Mouse (Mus musculus) kidney, adult 2 months (tissue): ENCODE data around the gene Gdpgp1.

Source experiments
- CTCF ChIP-seq: fragments of 200-500 bp; conservative IDR thresholded peaks from 2 replicates; pipeline ENCODE4 v1.5.1; 2011; ENCODE audit warnings: low read depth, mild to moderate bottlenecking, control low read depth, low read length, moderate library complexity, mixed read lengths; ENCODE audit not compliant: insufficient read depth, insufficient read length
- POLR2A ChIP-seq: fragments of 200-500 bp; IDR thresholded peaks from one replicate; pipeline ENCODE4 v1.6.1; 2011; ENCODE audit warnings: low read depth, low read length, control low read depth

- TF ChIP-seq CTCF: no peak
- no peak for TF ChIP-seq POLR2A
Observed at GRCm38 (mm10) chr7:80276374-80276773, 43.7 kb downstream of the Gdpgp1 start.
